Mouse (Mus musculus): ENCODE measurements around the gene Man2b1. TPM values are rescaled to one million over a fixed set of nuclear protein-coding genes. Genes with fewer than 3 reads are reported as not detected.

Man2b1 gene
- polyA plus RNA-seq, 1 experiment from 2014 or later, result 18.7 TPM

Small RNA genes within 50 kb of the gene (microRNA-seq; reads per million reads assigned to microRNA genes)
- 9.0 reads per million, percentile 21 among the genes with 10 or more reads in this experiment for gene Gm23388
- 1.5 reads per million for gene Mir7070

Other genes with a start within 250 kb of the Man2b1 start
- 89.7 and 94.8 TPM in 2 replicates for gene Rad23a, start 242.6 kb upstream of the Man2b1 start, polyA plus RNA-seq (2016; fragmentation: Nextera tagmentation; extraction: Ambion mirVana)
- 753 and 769 TPM in 2 replicates for gene Calr, start 236.3 kb upstream of the Man2b1 start, polyA plus RNA-seq (2016; fragmentation: Nextera tagmentation; extraction: Ambion mirVana)
- gene Farsa, start 226.3 kb upstream of the Man2b1 start, polyA plus RNA-seq (2016; fragmentation: Nextera tagmentation; extraction: Ambion mirVana), result 108 and 110 TPM in 2 replicates
- gene Syce2, start 211.2 kb upstream of the Man2b1 start, polyA plus RNA-seq (2016; fragmentation: Nextera tagmentation; extraction: Ambion mirVana), result 34.2 and 34.9 TPM in 2 replicates
- gene Gcdh, start 189.3 kb upstream of the Man2b1 start, polyA plus RNA-seq (2016; fragmentation: Nextera tagmentation; extraction: Ambion mirVana), result 32.1 and 37.0 TPM in 2 replicates
- gene Klf1, start 181.3 kb upstream of the Man2b1 start, polyA plus RNA-seq (2016; fragmentation: Nextera tagmentation; extraction: Ambion mirVana), result 3.4 and 4.0 TPM in 2 replicates
- 5.2 and 6.5 TPM in 2 replicates for gene Dnase2a, start 174.7 kb upstream of the Man2b1 start, polyA plus RNA-seq (2016; fragmentation: Nextera tagmentation; extraction: Ambion mirVana)
- gene Mast1, start 145.9 kb upstream of the Man2b1 start, polyA plus RNA-seq (2016; fragmentation: Nextera tagmentation; extraction: Ambion mirVana), result 43.0 and 44.9 TPM in 2 replicates
- 0.93 and 1.1 TPM in 2 replicates for gene Rtbdn, start 136.3 kb upstream of the Man2b1 start, polyA plus RNA-seq (2016; fragmentation: Nextera tagmentation; extraction: Ambion mirVana)
- not detected in 2 replicates for gene Gm49661, start 113.8 kb upstream of the Man2b1 start, polyA plus RNA-seq (2016; fragmentation: Nextera tagmentation; extraction: Ambion mirVana)
- 1,247 and 1,331 TPM in 2 replicates for gene Prdx2, start 113.7 kb upstream of the Man2b1 start, polyA plus RNA-seq (2016; fragmentation: Nextera tagmentation; extraction: Ambion mirVana)
- gene Rnaseh2a, start 113.5 kb upstream of the Man2b1 start, polyA plus RNA-seq (2016; fragmentation: Nextera tagmentation; extraction: Ambion mirVana), result 78.4 and 85.2 TPM in 2 replicates
- gene Junb, start 104.6 kb upstream of the Man2b1 start, polyA plus RNA-seq (2016; fragmentation: Nextera tagmentation; extraction: Ambion mirVana), result 9.9 TPM in 2 replicates
- 17.6 and 18.2 TPM in 2 replicates for gene Hook2, start 92.7 kb upstream of the Man2b1 start, polyA plus RNA-seq (2016; fragmentation: Nextera tagmentation; extraction: Ambion mirVana)
- gene Best2, start 68.7 kb upstream of the Man2b1 start, polyA plus RNA-seq (2016; fragmentation: Nextera tagmentation; extraction: Ambion mirVana), result not detected in 2 replicates
- gene Asna1, start 58.0 kb upstream of the Man2b1 start, polyA plus RNA-seq (2016; fragmentation: Nextera tagmentation; extraction: Ambion mirVana), result 144 and 150 TPM in 2 replicates
- 180 and 189 TPM in 2 replicates for gene Trir, start 56.4 kb upstream of the Man2b1 start, polyA plus RNA-seq (2016; fragmentation: Nextera tagmentation; extraction: Ambion mirVana)
- gene Tnpo2, start 46.4 kb upstream of the Man2b1 start, polyA plus RNA-seq (2016; fragmentation: Nextera tagmentation; extraction: Ambion mirVana), result 39.2 and 40.4 TPM in 2 replicates
- gene Fbxw9, start 23.2 kb upstream of the Man2b1 start, polyA plus RNA-seq (2016; fragmentation: Nextera tagmentation; extraction: Ambion mirVana), result 38.1 and 40.5 TPM in 2 replicates
- not detected in 2 replicates for gene Gm5741, start 15.3 kb upstream of the Man2b1 start, polyA plus RNA-seq (2016; fragmentation: Nextera tagmentation; extraction: Ambion mirVana)
- gene Dhps, start 11.5 kb upstream of the Man2b1 start, polyA plus RNA-seq (2016; fragmentation: Nextera tagmentation; extraction: Ambion mirVana), result 76.3 and 87.4 TPM in 2 replicates
- 104 and 111 TPM in 2 replicates for gene Wdr83os, start 2.5 kb upstream of the Man2b1 start, polyA plus RNA-seq (2016; fragmentation: Nextera tagmentation; extraction: Ambion mirVana)
- 54.6 and 57.9 TPM in 2 replicates for gene Wdr83, start 2.0 kb upstream of the Man2b1 start, polyA plus RNA-seq (2016; fragmentation: Nextera tagmentation; extraction: Ambion mirVana)
- gene Zfp791, start 39.8 kb downstream of the Man2b1 start, polyA plus RNA-seq (2016; fragmentation: Nextera tagmentation; extraction: Ambion mirVana), result 1.4 TPM in 2 replicates
- gene Cks1brt, start 68.7 kb downstream of the Man2b1 start, polyA plus RNA-seq (2016; fragmentation: Nextera tagmentation; extraction: Ambion mirVana), result not detected in 2 replicates
- gene Olfr371, start 142.7 kb downstream of the Man2b1 start, polyA plus RNA-seq (2016; fragmentation: Nextera tagmentation; extraction: Ambion mirVana), result not detected in 2 replicates
- gene Orc6, start 216.4 kb downstream of the Man2b1 start, polyA plus RNA-seq (2016; fragmentation: Nextera tagmentation; extraction: Ambion mirVana), result 86.5 and 89.0 TPM in 2 replicates
- 157 and 177 TPM in 2 replicates for gene Vps35, start 216.5 kb downstream of the Man2b1 start, polyA plus RNA-seq (2016; fragmentation: Nextera tagmentation; extraction: Ambion mirVana)